ENCODE assay signal across 11 mouse cellular contexts in genomic region chr2:11205720-11206119, GRCm38 (mm10).
"Had no signal": no experiment of that assay in that cellular context is flagged by ENCODE, and none has a peak within 500 bp of the region (broad histone marks: within the 10 kb centered on the region; RNA-seq: fewer than 3 reads in every experiment).

No protein-coding gene starts in this region.

- H3K4me2 ChIP-seq: limb, embryonic 15.5 days; midbrain, embryonic 13.5 days; neural tube, embryonic 15.5 days had no signal

- H3K27ac ChIP-seq: limb, embryonic 15.5 days; liver, embryonic 14.5 days; midbrain, embryonic 13.5 days; neural tube, embryonic 15.5 days had no signal

- H3K9me3 ChIP-seq: limb, embryonic 15.5 days; midbrain, embryonic 13.5 days; neural tube, embryonic 15.5 days had no signal

- H3K36me3 ChIP-seq: limb, embryonic 15.5 days; midbrain, embryonic 13.5 days; neural tube, embryonic 15.5 days had no signal

- H3K4me3 ChIP-seq: limb, embryonic 15.5 days; midbrain, embryonic 13.5 days; neural tube, embryonic 15.5 days had no signal

- H3K27me3 ChIP-seq: limb, embryonic 15.5 days; midbrain, embryonic 13.5 days; neural tube, embryonic 15.5 days had no signal

- ATAC-seq: intestine, postnatal 0 days; midbrain, embryonic 13.5 days had no signal

- H3K9ac ChIP-seq: limb, embryonic 15.5 days; liver, embryonic 14.5 days; midbrain, embryonic 13.5 days; neural tube, embryonic 15.5 days had no signal

- H3K4me1 ChIP-seq: limb, embryonic 15.5 days; midbrain, embryonic 13.5 days had no signal

- DNase-seq: kidney, adult 8-10 months; kidney, postnatal 25 days; layer of hippocampus, adult 9-11 months; layer of hippocampus, postnatal 36 days; lung, adult 18-20 months; right cerebral cortex, postnatal 14 days had no signal
